Mouse (Mus musculus) skeletal muscle tissue, postnatal 0 days (tissue): ENCODE measurements around the gene Pycr2. TPM values are rescaled to one million over a fixed set of nuclear protein-coding genes. Genes with fewer than 3 reads are reported as not detected.

Experiments used
- polyA plus RNA-seq: library from polyadenylated mRNA; unstranded; fragments of >200 nt; fragmentation: Nextera tagmentation; extraction: Ambion mirVana; gene quantifications from 2 replicates; pipeline ENCODE4 v1.2.1, GENCODE M21; 2015

The Pycr2 gene
- 41.2 and 45.0 TPM in 2 replicates for polyA plus RNA-seq

GRCm38 (mm10) chr1:180904039-180904814, at the start of gene Pycr2:
Pycr2 (plus strand) TSS chr1:180904293.

DNA sequence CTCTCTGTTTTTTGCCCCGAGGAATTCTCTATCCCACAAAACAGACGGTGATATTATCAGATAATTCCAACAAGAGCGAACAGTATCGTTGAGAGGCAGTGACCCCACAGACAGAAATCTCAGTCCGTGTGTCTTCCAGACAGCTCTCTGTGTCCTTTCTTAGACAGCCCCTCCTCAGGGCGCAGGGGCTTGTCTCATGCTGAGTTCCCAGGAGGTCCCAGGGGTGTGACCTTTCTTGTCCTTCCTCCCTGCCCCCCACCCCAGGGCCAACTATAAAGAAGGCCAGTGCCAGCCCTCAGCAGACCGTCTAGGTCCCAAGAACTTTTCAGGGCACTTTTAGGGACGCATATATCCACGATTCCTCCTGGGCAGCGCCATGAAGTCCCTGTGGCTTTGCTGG, 11.3 kb upstream of the Pycr2 start, which contains the start of gene Lefty2:
Lefty2 (plus strand) TSS at position 301 of the 400 bp plus-strand sequence.

GRCm38 (mm10) chr1:180934467-180935419, 30.6 kb downstream of the Pycr2 start, which contains the start of gene Lefty1:
Lefty1 (plus strand) TSS chr1:180935022.

DNA sequence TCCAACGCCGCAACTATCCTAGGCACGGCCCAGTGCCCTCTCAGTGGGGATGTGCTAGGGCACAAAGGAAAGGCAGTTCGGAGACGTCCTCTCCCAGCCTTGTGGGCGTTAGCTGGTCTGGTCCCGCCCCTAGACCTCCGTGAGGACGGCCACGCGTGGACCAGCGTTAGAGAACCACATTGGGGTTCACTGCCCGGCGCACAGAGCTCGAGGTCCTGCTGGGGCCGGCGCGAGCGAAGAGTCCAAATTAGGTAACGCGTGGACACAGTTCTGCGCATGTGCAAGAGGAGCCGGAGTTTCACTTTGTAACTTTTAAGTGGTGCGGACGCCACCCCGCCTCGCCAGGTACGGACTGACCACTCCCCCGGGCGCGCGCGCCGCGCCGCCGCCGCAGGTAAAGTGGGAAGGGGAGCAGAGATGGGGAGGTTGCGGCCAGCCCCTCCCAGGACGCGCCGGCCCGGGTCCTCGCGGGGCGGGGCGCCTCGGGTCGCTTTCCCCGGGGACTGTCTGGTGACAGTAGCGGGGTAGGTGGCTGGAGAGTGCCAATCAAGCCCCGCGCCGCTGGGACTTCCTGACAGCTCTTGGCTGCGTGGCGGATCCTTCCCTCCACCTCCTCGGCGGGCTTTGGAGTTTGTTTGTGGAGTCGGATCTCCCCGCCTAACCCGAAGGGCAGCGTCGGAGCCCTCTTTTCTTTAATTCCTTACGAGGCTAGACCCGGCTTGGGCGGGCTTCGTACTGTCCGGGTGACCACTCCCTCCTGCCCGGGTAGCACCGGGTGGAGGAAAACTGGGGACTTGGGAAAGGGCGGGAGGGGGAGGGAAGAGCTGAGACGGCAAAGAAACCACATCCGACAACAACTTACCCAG, 38.3 kb downstream of the Pycr2 start, which contains the start of gene Tmem63a:
Tmem63a (plus strand) TSS at position 179 of the 866 bp plus-strand sequence.

Other genes starting within 250 kb of the Pycr2 start
- not detected in 2 replicates for gene Mixl1, start 207.3 kb upstream of the Pycr2 start, polyA plus RNA-seq
- gene Acbd3, start 178.2 kb upstream of the Pycr2 start, polyA plus RNA-seq: 14.0 and 14.7 TPM in 2 replicates
- gene H3f3a, start 90.3 kb upstream of the Pycr2 start, polyA plus RNA-seq: 1,105 and 1,454 TPM in 2 replicates
- gene Sde2, start 53.2 kb upstream of the Pycr2 start, polyA plus RNA-seq: 18.8 and 19.7 TPM in 2 replicates
- 0.07 TPM in 1 of 2 replicates, not detected in the other for gene Lefty2, start 11.2 kb upstream of the Pycr2 start, polyA plus RNA-seq
- 0.99 and 3.2 TPM in 2 replicates for gene Lefty1, start 30.7 kb downstream of the Pycr2 start, polyA plus RNA-seq
- gene Tmem63a, start 38.1 kb downstream of the Pycr2 start, polyA plus RNA-seq: 7.4 and 8.6 TPM in 2 replicates
- gene Ephx1, start 116.6 kb downstream of the Pycr2 start, polyA plus RNA-seq: 22.2 and 24.2 TPM in 2 replicates
- not detected in 2 replicates for gene 9130409I23Rik, start 146.9 kb downstream of the Pycr2 start, polyA plus RNA-seq
- 9.9 TPM in 2 replicates for gene Nvl, start 239.9 kb downstream of the Pycr2 start, polyA plus RNA-seq
- 67.2 and 80.6 TPM in 2 replicates for gene Cnih4, start 240.4 kb downstream of the Pycr2 start, polyA plus RNA-seq